Mouse (Mus musculus): ENCODE measurements around the gene Ebf1.

The Ebf1 gene

DNA sequence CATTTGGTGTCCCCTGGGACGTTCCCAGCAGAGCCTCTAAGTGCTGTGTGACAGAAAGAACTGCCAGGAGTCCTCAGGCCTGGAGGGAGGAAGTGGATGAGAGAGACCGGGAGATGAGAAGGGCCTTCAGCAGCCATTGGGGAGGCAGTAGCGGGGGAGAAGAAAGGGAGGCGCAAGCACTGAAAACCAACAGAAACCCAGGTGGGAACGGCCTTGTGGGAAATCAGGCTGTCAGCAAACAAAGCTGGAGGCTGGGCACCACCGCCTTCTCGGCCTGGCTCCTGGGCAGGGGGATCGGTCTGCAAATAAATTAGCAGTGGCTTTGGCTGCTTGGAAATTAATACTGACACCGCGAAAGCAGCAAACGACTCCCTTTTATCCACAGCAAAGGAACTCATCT is 409.6 kb downstream of the Ebf1 start:
- no peak for DNase-seq (ENCODE audit: low read depth)

DNA sequence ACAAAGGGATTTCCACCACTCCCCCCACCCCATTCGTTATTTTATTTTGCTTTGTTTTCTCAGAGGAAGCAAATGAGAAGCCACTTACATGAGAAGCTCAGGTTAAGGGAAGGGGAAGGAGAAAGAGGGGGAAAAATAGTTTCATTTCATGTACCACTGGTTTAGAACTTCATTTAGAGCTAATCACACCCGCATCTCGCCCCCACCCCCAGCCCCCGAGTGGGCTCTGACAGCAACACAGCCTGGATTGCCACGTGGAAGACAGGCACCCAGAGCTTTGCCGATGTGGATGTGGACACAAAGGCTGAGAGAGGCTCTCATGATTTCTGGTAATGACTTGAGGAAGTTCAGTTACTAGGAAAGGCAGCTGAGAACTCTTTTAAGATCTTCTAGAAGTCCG is 410.0 kb downstream of the Ebf1 start:
- no peak for DNase-seq (ENCODE audit: low read depth)

DNA sequence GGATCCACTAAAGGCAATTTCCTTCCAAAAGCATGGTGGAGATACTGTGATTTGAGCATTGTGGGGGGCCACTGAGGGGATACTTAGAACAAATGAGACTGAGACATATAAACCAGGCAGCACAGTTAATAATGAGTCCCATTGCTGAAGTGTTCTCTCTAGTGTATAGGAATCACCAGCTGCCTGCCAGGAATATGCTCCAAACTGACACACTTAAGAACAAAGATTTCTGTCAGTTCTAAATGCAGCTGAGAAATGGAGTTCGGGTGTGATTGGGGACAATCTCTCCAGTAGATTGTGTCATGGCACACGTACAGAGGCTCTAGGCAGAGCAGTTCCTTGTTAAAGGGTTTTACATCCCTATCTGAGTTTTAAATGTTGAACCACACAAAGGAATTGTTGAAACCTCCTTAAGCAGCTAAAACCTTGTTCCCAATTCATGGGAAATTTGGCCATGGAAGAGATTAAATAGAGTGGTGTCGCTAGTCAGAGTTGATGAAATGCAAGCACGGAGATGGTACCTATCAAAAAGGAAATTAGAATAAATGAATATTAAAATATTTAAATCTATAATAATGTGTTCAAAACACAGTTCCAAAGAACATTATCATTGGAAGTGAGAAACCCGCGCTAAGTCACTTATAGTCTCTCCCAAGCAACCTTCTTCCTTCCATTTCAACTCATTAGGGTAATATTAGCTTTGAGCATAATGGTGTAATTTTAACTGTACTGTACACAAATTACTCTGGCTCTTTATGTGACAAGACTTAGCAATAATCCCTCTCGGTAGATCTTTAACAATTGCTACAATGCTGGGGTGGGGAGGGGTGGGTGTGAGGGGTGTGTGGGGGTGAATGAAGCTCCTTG is 438.9 kb downstream of the Ebf1 start:
- no peak for DNase-seq (ENCODE audit: low read depth)
